Mouse (Mus musculus): ENCODE measurements around the gene Herc1. TPM values are rescaled to one million over a fixed set of nuclear protein-coding genes. Genes with fewer than 3 reads are reported as not detected.

The Herc1 gene
- polyA plus RNA-seq, 1 experiment, result 47.2 TPM

- no peaks in the 10 kb centered on the region for H3K36me3 ChIP-seq (ENCODE audit: control insufficient read depth, insufficient read depth, low read length, poor library complexity, severe bottlenecking)
- TF ChIP-seq EP300 (IDR thresholded peaks at IDR 0.05; ENCODE audit: insufficient read depth, low read depth, low read length) (no peak), CTCF (IDR thresholded peaks at IDR 0.05; ENCODE audit: low read depth, low read length) (no peak), POLR2A (IDR thresholded peaks at IDR 0.05; ENCODE audit: insufficient read depth, low read length) (no peak)
- no peak overlapping the region for H3K4me3 ChIP-seq (ENCODE audit: low read depth, low read length)
- no peaks in the 10 kb centered on the region for H3K4me1 ChIP-seq (ENCODE audit: control insufficient read depth, insufficient read depth, low read length)
- no peaks in the 10 kb centered on the region for H3K9me3 ChIP-seq (replicated peaks; ENCODE audit: control insufficient read depth, insufficient read depth, low read length, poor library complexity, severe bottlenecking)
- H3K27ac ChIP-seq (ENCODE audit: insufficient read depth, low read length), result no peak overlapping the region
- no peaks in the 10 kb centered on the region for H3K27me3 ChIP-seq (ENCODE audit: control insufficient read depth, insufficient read depth, low read length, poor library complexity, severe bottlenecking)
- no peak overlapping the region for H3K9ac ChIP-seq (ENCODE audit: low read depth, poor library complexity, severe bottlenecking)
These were observed 8.9 kb downstream of the Herc1 start for GRCm38 (mm10) chr9:66359135-66359534.

GRCm38 (mm10) chr9:66360143-66360690, 10.0 kb downstream of the Herc1 start:
- no peak overlapping the region for H3K4me3 ChIP-seq (ENCODE audit: low read depth, low read length)
- H3K27me3 ChIP-seq (ENCODE audit: control insufficient read depth, insufficient read depth, low read length, poor library complexity, severe bottlenecking), result no peaks in the 10 kb centered on the region
- H3K9ac ChIP-seq (ENCODE audit: low read depth, poor library complexity, severe bottlenecking), result no peak overlapping the region
- no peaks in the 10 kb centered on the region for H3K4me1 ChIP-seq (ENCODE audit: control insufficient read depth, insufficient read depth, low read length)
- no peaks in the 10 kb centered on the region for H3K9me3 ChIP-seq (replicated peaks; ENCODE audit: control insufficient read depth, insufficient read depth, low read length, poor library complexity, severe bottlenecking)
- H3K27ac ChIP-seq (ENCODE audit: insufficient read depth, low read length), result no peak overlapping the region
- TF ChIP-seq POLR2A (IDR thresholded peaks at IDR 0.05; ENCODE audit: insufficient read depth, low read length) (no peak), EP300 (IDR thresholded peaks at IDR 0.05; ENCODE audit: insufficient read depth, low read depth, low read length) (no peak)
- H3K36me3 ChIP-seq (ENCODE audit: control insufficient read depth, insufficient read depth, low read length, poor library complexity, severe bottlenecking), result no peaks in the 10 kb centered on the region

DNA sequence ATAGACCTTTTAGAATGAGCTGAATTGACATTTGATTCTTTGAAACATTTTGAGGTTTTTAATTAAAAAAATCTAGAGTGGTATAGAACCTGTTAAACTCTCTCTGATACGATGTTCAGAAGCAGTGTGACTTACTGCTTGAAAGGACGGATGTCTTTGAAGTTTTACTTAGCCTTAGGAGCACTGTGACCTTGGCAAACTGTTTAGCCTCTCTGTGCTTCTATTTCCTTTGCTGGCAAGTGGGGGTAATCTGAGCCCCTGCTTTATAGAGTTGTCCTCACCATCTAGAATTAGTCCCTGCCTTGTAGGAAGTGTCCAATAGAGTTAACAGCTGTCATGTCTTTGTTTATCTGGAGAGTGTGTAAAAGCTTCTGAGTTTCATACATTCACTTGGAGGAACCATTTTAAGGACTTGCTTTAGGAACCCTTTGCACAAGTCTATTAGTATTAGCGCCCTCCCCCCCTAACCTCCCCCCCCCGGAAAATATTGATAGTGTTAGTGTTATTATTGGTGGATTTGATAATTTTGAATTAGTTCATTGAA, 18.7 kb downstream of the Herc1 start:
- H3K4me3 ChIP-seq (ENCODE audit: low read depth, low read length), result no peak overlapping the region
- TF ChIP-seq CTCF (IDR thresholded peaks at IDR 0.05; ENCODE audit: low read depth, low read length) (no peak), EP300 (IDR thresholded peaks at IDR 0.05; ENCODE audit: insufficient read depth, low read depth, low read length) (no peak), POLR2A (IDR thresholded peaks at IDR 0.05; ENCODE audit: insufficient read depth, low read length) (no peak)
- H3K27ac ChIP-seq (ENCODE audit: insufficient read depth, low read length), result no peak overlapping the region
- no peak overlapping the region for H3K9ac ChIP-seq (ENCODE audit: low read depth, poor library complexity, severe bottlenecking)
- H3K27me3 ChIP-seq (ENCODE audit: control insufficient read depth, insufficient read depth, low read length, poor library complexity, severe bottlenecking), result no peaks in the 10 kb centered on the region
- no peaks in the 10 kb centered on the region for H3K9me3 ChIP-seq (replicated peaks; ENCODE audit: control insufficient read depth, insufficient read depth, low read length, poor library complexity, severe bottlenecking)
- H3K36me3 ChIP-seq (ENCODE audit: control insufficient read depth, insufficient read depth, low read length, poor library complexity, severe bottlenecking), result peaks cover 3% of the 10 kb centered on the region; the same call in 1 of the 2 replicates
- no peaks in the 10 kb centered on the region for H3K4me1 ChIP-seq (ENCODE audit: control insufficient read depth, insufficient read depth, low read length)

GRCm38 (mm10) chr9:66370334-66370733, 20.1 kb downstream of the Herc1 start:
- no peak overlapping the region for H3K9ac ChIP-seq (ENCODE audit: low read depth, poor library complexity, severe bottlenecking)
- no peak overlapping the region for H3K4me3 ChIP-seq (ENCODE audit: low read depth, low read length)
- no peak overlapping the region for H3K27ac ChIP-seq (ENCODE audit: insufficient read depth, low read length)
- peaks cover 3% of the 10 kb centered on the region; the same call in 1 of the 2 replicates for H3K36me3 ChIP-seq (ENCODE audit: control insufficient read depth, insufficient read depth, low read length, poor library complexity, severe bottlenecking)
- H3K9me3 ChIP-seq (replicated peaks; ENCODE audit: control insufficient read depth, insufficient read depth, low read length, poor library complexity, severe bottlenecking), result no peaks in the 10 kb centered on the region
- no peak for TF ChIP-seq EP300 (IDR thresholded peaks at IDR 0.05; ENCODE audit: insufficient read depth, low read depth, low read length)
- TF ChIP-seq POLR2A (IDR thresholded peaks at IDR 0.05; ENCODE audit: insufficient read depth, low read length), result no peak
- no peak for TF ChIP-seq CTCF (IDR thresholded peaks at IDR 0.05; ENCODE audit: low read depth, low read length)
- H3K27me3 ChIP-seq (ENCODE audit: control insufficient read depth, insufficient read depth, low read length, poor library complexity, severe bottlenecking), result no peaks in the 10 kb centered on the region
- H3K4me1 ChIP-seq (ENCODE audit: control insufficient read depth, insufficient read depth, low read length), result no peaks in the 10 kb centered on the region

- Histone ChIP-seq H3K4me3 (ENCODE audit: low read depth, low read length) (no peak overlapping the region), H3K9ac (ENCODE audit: low read depth, poor library complexity, severe bottlenecking) (no peak overlapping the region), H3K27me3 (ENCODE audit: control insufficient read depth, insufficient read depth, low read length, poor library complexity, severe bottlenecking) (no peaks in the 10 kb centered on the region), H3K9me3 (replicated peaks; ENCODE audit: control insufficient read depth, insufficient read depth, low read length, poor library complexity, severe bottlenecking) (no peaks in the 10 kb centered on the region), H3K36me3 (ENCODE audit: control insufficient read depth, insufficient read depth, low read length, poor library complexity, severe bottlenecking) (peaks cover 3% of the 10 kb centered on the region; the same call in 1 of the 2 replicates), H3K4me1 (ENCODE audit: control insufficient read depth, insufficient read depth, low read length) (no peaks in the 10 kb centered on the region), H3K27ac (ENCODE audit: insufficient read depth, low read length) (no peak overlapping the region)
- no peak for TF ChIP-seq POLR2A (IDR thresholded peaks at IDR 0.05; ENCODE audit: insufficient read depth, low read length)
- TF ChIP-seq EP300 (IDR thresholded peaks at IDR 0.05; ENCODE audit: insufficient read depth, low read depth, low read length), result no peak
- TF ChIP-seq CTCF (IDR thresholded peaks at IDR 0.05; ENCODE audit: low read depth, low read length), result no peak
These were observed 20.6 kb downstream of the Herc1 start for GRCm38 (mm10) chr9:66370847-66371246.

- TF ChIP-seq CTCF (IDR thresholded peaks at IDR 0.05; ENCODE audit: low read depth, low read length) (peak; percentile 2), POLR2A (IDR thresholded peaks at IDR 0.05; ENCODE audit: insufficient read depth, low read length) (no peak)
- Histone ChIP-seq H3K4me1 (ENCODE audit: control insufficient read depth, insufficient read depth, low read length) (no peaks in the 10 kb centered on the region), H3K27ac (ENCODE audit: insufficient read depth, low read length) (no peak overlapping the region), H3K36me3 (ENCODE audit: control insufficient read depth, insufficient read depth, low read length, poor library complexity, severe bottlenecking) (peaks cover 3% of the 10 kb centered on the region; the same call in 1 of the 2 replicates), H3K27me3 (ENCODE audit: control insufficient read depth, insufficient read depth, low read length, poor library complexity, severe bottlenecking) (no peaks in the 10 kb centered on the region), H3K9me3 (replicated peaks; ENCODE audit: control insufficient read depth, insufficient read depth, low read length, poor library complexity, severe bottlenecking) (no peaks in the 10 kb centered on the region), H3K9ac (ENCODE audit: low read depth, poor library complexity, severe bottlenecking) (no peak overlapping the region), H3K4me3 (ENCODE audit: low read depth, low read length) (no peak overlapping the region)
These were observed 23.2 kb downstream of the Herc1 start for GRCm38 (mm10) chr9:66373432-66373831.

All from ES-Bruce4 (cell line).